Mouse (Mus musculus) stomach, postnatal 0 days (tissue): ENCODE data around the gene Etnppl.

ENCODE experiments used
- CTCF ChIP-seq: IDR thresholded peaks from 2 replicates; pipeline ENCODE4 v1.5.1; 2016; ENCODE audit warnings: antibody characterized with exemption, low read depth, mild to moderate bottlenecking, moderate library complexity
- EP300 ChIP-seq: optimal IDR thresholded peaks from 2 replicates; pipeline ENCODE3; 2016; ENCODE audit warnings: antibody characterized with exemption

- no peak for TF ChIP-seq CTCF
- TF ChIP-seq EP300 = no peak
These were observed 35.7 kb upstream of the Etnppl start for GRCm38 (mm10) chr3:130581577-130581976.
